8 mouse cellular contexts compared by ENCODE assay signal in genomic region chr9:120570741-120571592, GRCm38 (mm10). TPM values are rescaled to one million over a fixed set of nuclear protein-coding genes. Genes with fewer than 3 reads are reported as not detected.
DNase-seq lines count a peak whose midpoint lies in the region; ATAC-seq and TF ChIP-seq lines count a peak whose summit lies in the region.

Gene Rpl14, plus strand, starts transcription at chr9:120571444.

- peak within 1 kb of the TSS; percentile 92 for H3K4me2 ChIP-seq in hindbrain, embryonic 16.5 days (ENCODE audit: low read length)

- peak within 1 kb of the TSS; percentile 76 for H3K4me3 ChIP-seq in hindbrain, embryonic 16.5 days (ENCODE audit: low read length)
- peak within 1 kb of the TSS; percentile 72 for H3K4me3 ChIP-seq in left cerebral cortex, adult 2 months

- H3K9me3 ChIP-seq in hindbrain, embryonic 16.5 days (ENCODE audit: control insufficient read depth, low read length), result no peaks in the 10 kb centered on the region

- peaks cover 31% of the 10 kb centered on the region for H3K36me3 ChIP-seq in hindbrain, embryonic 16.5 days (ENCODE audit: control insufficient read depth, insufficient read depth, low read length)

- peak; percentile 97 for ATAC-seq in hindbrain, embryonic 16.5 days
- peak; percentile 96 for ATAC-seq in megakaryocyte, adult 5-6 weeks (ENCODE audit: poor library complexity, severe bottlenecking)

- peaks cover 17% of the 10 kb centered on the region for H3K4me1 ChIP-seq in hindbrain, embryonic 16.5 days (ENCODE audit: control insufficient read depth, insufficient read depth, low read depth, low read length)

- no peak for TF ChIP-seq CTCF in left cerebral cortex, adult 2 months (IDR thresholded peaks at IDR 0.05)

- peak within 1 kb of the TSS; percentile 84 for H3K9ac ChIP-seq in hindbrain, embryonic 16.5 days (ENCODE audit: low read depth, low read length)

- WGBS in hindbrain, embryonic 16.5 days, result 6% methylated on average over 38 of the region's 43 CpGs

- peak within 1 kb of the TSS; percentile 83 for H3K27ac ChIP-seq in hindbrain, embryonic 16.5 days (ENCODE audit: low read depth, low read length)
- H3K27ac ChIP-seq in left cerebral cortex, adult 2 months, result peak within 1 kb of the TSS; percentile 90

- peak; percentile 98 for DNase-seq in T-cell, adult 2 months (ENCODE audit: low spot score)
- DNase-seq in cerebellum, postnatal 36 days, result peak; percentile 99
- peak; percentile 98 for DNase-seq in gastrocnemius, adult 18-20 months (ENCODE audit: low spot score)
- DNase-seq in left cerebral cortex, adult 2 months (ENCODE audit: extremely low spot score in 1 of 2, low spot score in 2 of 2), result peak; percentile 97
- peak; percentile 98 to 99 for DNase-seq in right cerebral cortex, adult 2 months (ENCODE audit: low spot score in 2 of 2)
- peak; percentile 99 for DNase-seq in urinary bladder, postnatal 14 days (ENCODE audit: low spot score)

- H3K27me3 ChIP-seq in hindbrain, embryonic 16.5 days (replicated peaks; ENCODE audit: control insufficient read depth, insufficient read depth, low read length), result no peaks in the 10 kb centered on the region

- intact Hi-C loops in left cerebral cortex, adult 2 months (cut with DNase I), result loop anchor here (1.0 to 10.0 kb wide), 3 partner anchors 69 to 436 kb away; no protein-coding TSS in a partner anchor

RNA-seq across cellular contexts. Expression of gene Rpl14, which starts in this region (rescaled TPM):
- total RNA-seq in gastrocnemius, adult 18-20 months (2021), result 100 to 1,000 TPM; 308 to 335 TPM
- polyA plus RNA-seq in hindbrain, embryonic 16.5 days (2015; fragmentation: Nextera tagmentation; extraction: Ambion mirVana), result 360 and 404 TPM in 2 replicates
- 100 to 1,000 TPM; 268 to 280 TPM for total RNA-seq in left cerebral cortex, adult 2 months (2021)
- total RNA-seq in megakaryocyte, adult 5-6 weeks (2015), result 936 and 951 TPM in 2 replicates
- 1,220 and 1,324 TPM in 2 replicates for total RNA-seq in megakaryocyte, adult 5-6 weeks (2017)

Comparison
In these comparisons a context has a peak if more than half of its experiments do, and no peak if none do; other contexts are left out.
1. Peak in every context shown above with its lines: DNase-seq, ATAC-seq, H3K4me3 ChIP-seq and H3K27ac ChIP-seq.